Mouse (Mus musculus) lung, postnatal 0 days (tissue): ENCODE measurements around the gene Ubap2.
A peak's percentile ranks its signal among the peaks of the same experiment; 100 is the strongest.

Source experiments
- CTCF ChIP-seq: IDR thresholded peaks from 2 replicates; pipeline ENCODE4 v1.5.1; 2016; ENCODE audit warnings: antibody characterized with exemption, mild to moderate bottlenecking
- EP300 ChIP-seq: IDR thresholded peaks from 2 replicates; pipeline ENCODE4 v1.6.1; 2016; ENCODE audit warnings: antibody characterized with exemption, mild to moderate bottlenecking, control low read depth

- TF ChIP-seq EP300, result no peak
- 0 out of 2 replicates have a peak, but pooled peaks have one; percentile 19 for TF ChIP-seq CTCF
Measured at GRCm38 (mm10) chr4:41170970-41171369, 104.0 kb downstream of the Ubap2 start.
